8 mouse cellular contexts compared by ENCODE assay signal in genomic region chr5:118465991-118466750, GRCm38 (mm10).
DNase-seq lines count a peak whose midpoint lies in the region; ATAC-seq lines count a peak whose summit lies in the region.

No protein-coding gene starts in this region.

- 9% methylated on average over 10 of the region's 10 CpGs for WGBS in embryonic facial prominence, embryonic 14.5 days
- WGBS in intestine, embryonic 14.5 days, result 10% methylated on average over 10 of the region's 10 CpGs

- DNase-seq in urinary bladder, adult 18-20 months (ENCODE audit: low spot score in 2 of 2), result peak; percentile 28 to 45
- no peak for DNase-seq in urinary bladder, adult 2 months (ENCODE audit: low spot score)
- DNase-seq in embryonic facial prominence, embryonic 14.5 days (ENCODE audit: low spot score), result peak; percentile 54
- no peak for DNase-seq in intestine, embryonic 14.5 days (ENCODE audit: low spot score)
- no peak for DNase-seq in ovary, postnatal 14 days (ENCODE audit: low spot score)
- no peak for DNase-seq in right cerebral cortex, adult 2 months (ENCODE audit: low spot score in 2 of 2)

- H3K4me1 ChIP-seq in embryonic facial prominence, embryonic 14.5 days (ENCODE audit: control insufficient read depth, insufficient read depth, low read length), result peaks cover 31% of the 10 kb centered on the region
- H3K4me1 ChIP-seq in intestine, embryonic 14.5 days (replicated peaks; ENCODE audit: control insufficient read depth, insufficient read depth, low read length), result peaks cover 29% of the 10 kb centered on the region

- H3K9me3 ChIP-seq in embryonic facial prominence, embryonic 14.5 days (ENCODE audit: control insufficient read depth, low read length), result no peaks in the 10 kb centered on the region
- H3K9me3 ChIP-seq in intestine, embryonic 14.5 days (ENCODE audit: control insufficient read depth, low read length), result no peaks in the 10 kb centered on the region

- no peak; the same call in none of the 2 replicates for ATAC-seq in embryonic facial prominence, embryonic 14.5 days (ENCODE audit: low read depth)
- ATAC-seq in intestine, embryonic 14.5 days (replicated peaks; ENCODE audit: low FRiP score, low TSS enrichment, low read depth), result peak; percentile 10; the same call in 1 of the 2 replicates
- peak; percentile 40 for ATAC-seq in monocyte, adult 5-6 weeks (replicated peaks; ENCODE audit: insufficient number of reproducible peaks, low FRiP score, low TSS enrichment, poor library complexity, severe bottlenecking)
- ATAC-seq in erythroid progenitor cell, adult 5-6 weeks (replicated peaks; ENCODE audit: low FRiP score, poor library complexity, severe bottlenecking), result no peak

- no peaks in the 10 kb centered on the region for H3K36me3 ChIP-seq in embryonic facial prominence, embryonic 14.5 days (ENCODE audit: control insufficient read depth, insufficient read depth, low read length)
- no peaks in the 10 kb centered on the region for H3K36me3 ChIP-seq in intestine, embryonic 14.5 days (ENCODE audit: control insufficient read depth, insufficient read depth, low read length)

- peak overlapping the region; percentile 35 for H3K9ac ChIP-seq in embryonic facial prominence, embryonic 14.5 days (ENCODE audit: low read depth, low read length)
- H3K9ac ChIP-seq in intestine, embryonic 14.5 days (ENCODE audit: low read length), result peak overlapping the region; percentile 34; the same call in 1 of the 2 replicates

- no peaks in the 10 kb centered on the region for H3K27me3 ChIP-seq in embryonic facial prominence, embryonic 14.5 days (replicated peaks; ENCODE audit: control insufficient read depth, insufficient read depth, low read length)
- no peaks in the 10 kb centered on the region for H3K27me3 ChIP-seq in intestine, embryonic 14.5 days (replicated peaks; ENCODE audit: control insufficient read depth, insufficient read depth, low read length)

- peak overlapping the region; percentile 24 for H3K4me3 ChIP-seq in embryonic facial prominence, embryonic 14.5 days (ENCODE audit: low read depth, low read length)
- peak overlapping the region; percentile 25 for H3K4me3 ChIP-seq in intestine, embryonic 14.5 days (ENCODE audit: low read depth, low read length)

- H3K4me2 ChIP-seq in embryonic facial prominence, embryonic 14.5 days (ENCODE audit: low read depth, low read length), result peak overlapping the region; percentile 61
- H3K4me2 ChIP-seq in intestine, embryonic 14.5 days (ENCODE audit: low read length), result peak overlapping the region; percentile 52

- peak overlapping the region; percentile 73 for H3K27ac ChIP-seq in embryonic facial prominence, embryonic 14.5 days (replicated peaks; ENCODE audit: low read depth, low read length)
- H3K27ac ChIP-seq in intestine, embryonic 14.5 days (ENCODE audit: low read depth), result peak overlapping the region; percentile 51

Comparison
In these comparisons a context has a peak if more than half of its experiments do, and no peak if none do; other contexts are left out.
1. DNase-seq: peak in urinary bladder, adult 18-20 months (2 of 2) and embryonic facial prominence, embryonic 14.5 days (single experiment); none in urinary bladder, adult 2 months (single experiment), intestine, embryonic 14.5 days (single experiment), ovary, postnatal 14 days (single experiment) and right cerebral cortex, adult 2 months (0 of 2).
2. ATAC-seq: peak in intestine, embryonic 14.5 days (single experiment) and monocyte, adult 5-6 weeks (single experiment); none in embryonic facial prominence, embryonic 14.5 days (single experiment) and erythroid progenitor cell, adult 5-6 weeks (single experiment).